Mouse (Mus musculus): ENCODE measurements around the gene Zfp383.
"Not testable (repeated sequence)": the region's sequence is repeated elsewhere in the genome, so short reads cannot be mapped to it uniquely, and the experiment has no call there.

Gene Zfp383

GRCm38 (mm10) chr7:29942740-29943139, 34.7 kb downstream of the Zfp383 start:
- DNase-seq: no peak

GRCm38 (mm10) chr7:29943720-29944119, 35.7 kb downstream of the Zfp383 start:
- no peak for DNase-seq

- DNase-seq: no peak
Measured at GRCm38 (mm10) chr7:29944201-29944600, 36.2 kb downstream of the Zfp383 start.

- no peak for DNase-seq
Measured at GRCm38 (mm10) chr7:29953086-29953485, 45.1 kb downstream of the Zfp383 start.

- peak; percentile 78 for DNase-seq
Measured at GRCm38 (mm10) chr7:29953513-29954401, 45.7 kb downstream of the Zfp383 start, which contains the start of gene Zfp74. Gene Zfp74, minus strand, starts transcription at chr7:29954089.

GRCm38 (mm10) chr7:29954731-29955130, 46.7 kb downstream of the Zfp383 start:
- DNase-seq: peak; percentile 61

- peak; percentile 22 for DNase-seq
Measured at GRCm38 (mm10) chr7:29956257-29956656, 48.2 kb downstream of the Zfp383 start.

- DNase-seq: no peak
Measured at GRCm38 (mm10) chr7:29958125-29958724, 50.2 kb downstream of the Zfp383 start.

- no peak for DNase-seq
Measured at GRCm38 (mm10) chr7:29959004-29959403, 51.0 kb downstream of the Zfp383 start.

- DNase-seq: not testable (repeated sequence)
Measured at GRCm38 (mm10) chr7:29965115-29965810, 57.2 kb downstream of the Zfp383 start.

All from lung, postnatal 14 days (tissue).